Mouse (Mus musculus) heart, postnatal 0 days (tissue): ENCODE measurements around the gene Gse1. TPM values are rescaled to one million over a fixed set of nuclear protein-coding genes. Genes with fewer than 3 reads are reported as not detected.
"Not testable (repeated sequence)": the region's sequence is repeated elsewhere in the genome, so short reads cannot be mapped to it uniquely, and the experiment has no call there.

Source experiments
- ATAC-seq: fragments of 200-750 bp; cut with Nextera tagmentation; 2 replicates; pipeline ENCODE4 v1.8.0; 2017; ENCODE audit warnings: low read depth, moderate number of reproducible peaks, moderate library complexity; ENCODE audit not compliant: insufficient read depth
- DNase-seq: peaks from one replicate; pipeline ENCODE4 v3.0.0-alpha.2; 2016; ENCODE audit warnings: low spot score
- H3K27ac ChIP-seq: fragments of 300-500 bp; sonication (generic); 2 replicates; pipeline ENCODE4 v1.5.1; 2014; ENCODE audit warnings: low read depth, mild to moderate bottlenecking
- H3K27me3 ChIP-seq: fragments of 300-500 bp; sonication (generic); 2 replicates; pipeline ENCODE4 v1.6.1; 2014; ENCODE audit warnings: low read length, mixed read lengths; ENCODE audit not compliant: control insufficient read depth, insufficient read depth
- H3K36me3 ChIP-seq: fragments of 300-500 bp; sonication (generic); replicated peaks from 2 replicates; pipeline ENCODE4 v1.6.1; 2014; ENCODE audit warnings: low read length, mixed read lengths; ENCODE audit not compliant: control insufficient read depth, insufficient read depth
- H3K4me1 ChIP-seq: fragments of 300-500 bp; sonication (generic); 2 replicates; pipeline ENCODE4 v1.6.1; 2014; ENCODE audit warnings: antibody characterized with exemption; ENCODE audit not compliant: control insufficient read depth, insufficient read depth
- H3K4me2 ChIP-seq: fragments of 300-500 bp; sonication (generic); 2 replicates; pipeline ENCODE4 v1.6.1; 2014; ENCODE audit warnings: low read depth, mild to moderate bottlenecking, low read length, moderate library complexity
- H3K4me3 ChIP-seq: fragments of 300-500 bp; sonication (generic); 2 replicates; pipeline ENCODE4 v1.5.1; 2014; ENCODE audit warnings: low read depth, low read length
- H3K9ac ChIP-seq: fragments of 300-500 bp; sonication (generic); replicated peaks from 2 replicates; pipeline ENCODE4 v1.6.1; 2014; ENCODE audit warnings: low read depth, low read length, mixed read lengths
- H3K9me3 ChIP-seq: fragments of 300-500 bp; sonication (generic); replicated peaks from 2 replicates; pipeline ENCODE4 v1.6.1; 2016; ENCODE audit warnings: low read length; ENCODE audit not compliant: control insufficient read depth
- CTCF ChIP-seq: IDR thresholded peaks from 2 replicates; pipeline ENCODE4 v1.5.1; 2016; ENCODE audit warnings: antibody characterized with exemption, control low read depth, low read depth
- EP300 ChIP-seq: IDR thresholded peaks from 2 replicates; pipeline ENCODE4 v1.6.1; 2016; ENCODE audit warnings: antibody characterized with exemption, low read depth
- WGBS: fragments of 180-500 bp; shearing (Covaris S2); extraction: QIAGEN DNeasy Blood & Tissue Kit; methylation state at CpG from one replicate; pipeline ENCODE4 v1.1.7; 2014; 5-methylcytosine and 5-hydroxymethylcytosine counted together
- polyA plus RNA-seq: library from polyadenylated mRNA; unstranded; fragments of >200 nt; fragmentation: Nextera tagmentation; extraction: Ambion mirVana; gene quantifications from 2 replicates; pipeline ENCODE4 v1.2.1, GENCODE M21; 2015
- total RNA-seq: library from RNA; depleted of rRNA; stranded (reverse); fragments of >200 nt; gene quantifications from 2 replicates; pipeline ENCODE4 v1.2.3, GENCODE M21; 2014; ENCODE audit warnings: low replicate concordance

Gse1 gene
- total and polyA plus RNA-seq, 2 experiments from 2014 or later, result 5.4 to 18.7 TPM

DNA sequence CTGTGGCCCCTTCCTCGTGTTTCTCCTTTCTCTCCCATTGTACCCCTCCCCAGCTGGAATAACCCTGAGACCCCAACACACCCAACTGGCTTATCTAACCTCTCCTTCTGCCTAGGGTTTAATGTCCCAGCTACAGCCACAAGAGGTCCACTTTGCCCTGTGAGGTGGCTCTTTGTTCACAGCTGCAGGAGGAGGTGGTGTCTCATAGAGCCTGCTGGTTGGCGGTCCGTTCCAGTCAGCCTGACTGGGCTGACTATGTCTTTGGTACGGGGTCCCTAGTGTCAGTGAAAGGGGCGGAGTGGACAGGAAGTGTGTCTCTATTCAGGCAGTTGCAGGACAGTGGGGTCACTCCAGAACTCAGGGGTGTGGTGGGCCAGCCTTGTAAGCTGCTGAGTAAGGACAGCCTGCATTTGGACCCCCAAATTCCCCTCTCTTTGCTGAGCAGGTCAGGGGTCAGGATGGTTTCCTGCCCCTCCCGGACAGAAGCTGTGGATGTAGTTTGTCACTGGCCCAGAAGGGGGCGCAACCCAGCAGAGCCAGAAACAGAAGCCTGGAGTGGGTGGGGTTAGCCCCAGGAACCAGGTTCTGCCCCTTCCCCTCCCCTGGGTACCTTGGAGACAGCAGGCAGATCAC is 136.0 kb downstream of the Gse1 start:
- DNase-seq, result no peak
- Histone ChIP-seq H3K4me3 (no peak overlapping the region), H3K27ac (peak overlapping the region; percentile 54), H3K36me3 (no peaks in the 10 kb centered on the region), H3K4me1 (peaks cover 25% of the 10 kb centered on the region), H3K9ac (no peak overlapping the region), H3K4me2 (no peak overlapping the region), H3K27me3 (no peaks in the 10 kb centered on the region), H3K9me3 (no peaks in the 10 kb centered on the region)
- TF ChIP-seq CTCF, result peak; percentile 50
- no peak for TF ChIP-seq EP300
- WGBS, result 36% methylated on average over 7 of the region's 7 CpGs
- ATAC-seq, result peak; percentile 5; the same call in 1 of the 2 replicates

DNA sequence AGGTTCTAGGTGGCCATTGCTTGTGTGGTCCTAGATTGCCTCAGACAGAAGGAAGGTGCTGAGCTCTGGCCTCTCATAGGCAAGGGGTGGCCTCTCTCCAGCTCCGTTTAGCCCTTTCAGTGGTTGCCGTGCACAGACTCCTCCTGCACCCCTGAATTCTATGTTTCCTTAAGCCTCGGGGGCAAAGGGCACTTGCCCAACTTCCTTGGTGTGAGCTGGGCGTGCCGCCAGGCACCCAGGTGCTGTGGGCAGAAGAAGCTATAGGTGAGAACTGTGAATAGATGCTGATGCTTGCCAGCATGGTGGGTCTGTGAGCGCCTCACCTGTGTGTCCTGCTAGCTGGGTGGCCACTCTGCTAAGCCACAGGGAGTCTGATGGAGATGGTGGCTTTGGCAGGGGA is 138.6 kb downstream of the Gse1 start:
- H3K4me1 ChIP-seq, result peaks cover 49% of the 10 kb centered on the region
- H3K9ac ChIP-seq, result no peak overlapping the region
- H3K4me2 ChIP-seq, result no peak overlapping the region
- DNase-seq, result no peak
- WGBS, result 78% methylated on average over 6 of the region's 6 CpGs
- ATAC-seq, result no peak
- no peak overlapping the region for H3K4me3 ChIP-seq
- H3K36me3 ChIP-seq, result no peaks in the 10 kb centered on the region
- no peaks in the 10 kb centered on the region for H3K27me3 ChIP-seq
- no peak overlapping the region for H3K27ac ChIP-seq
- TF ChIP-seq CTCF (no peak), EP300 (no peak)
- H3K9me3 ChIP-seq, result no peaks in the 10 kb centered on the region

DNA sequence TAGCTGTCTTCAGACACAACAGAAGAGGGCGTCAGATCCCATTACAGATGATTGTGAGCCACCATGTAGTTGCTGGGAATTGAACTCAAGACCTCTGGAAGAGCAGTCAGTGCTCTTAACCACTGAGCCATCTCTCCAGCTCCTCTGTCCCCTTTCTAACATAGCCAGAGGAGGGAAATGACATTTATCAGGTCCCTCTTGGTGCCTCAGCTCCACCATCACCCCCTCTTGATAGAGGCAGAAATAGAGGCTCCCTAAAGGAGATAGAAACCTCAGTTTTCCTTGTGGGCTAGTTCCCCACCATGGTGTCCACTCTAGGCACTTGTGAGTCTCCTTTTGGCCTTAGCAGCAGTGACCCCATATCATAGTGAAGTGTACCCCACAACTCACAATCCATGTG is 139.9 kb downstream of the Gse1 start:
- ATAC-seq, DNase-seq, H3K9me3 ChIP-seq, H3K27me3 ChIP-seq, H3K4me2 ChIP-seq, H3K4me3 ChIP-seq, H3K9ac ChIP-seq, H3K36me3 ChIP-seq: not testable (repeated sequence)
- H3K27ac ChIP-seq, result peak overlapping the region; percentile 82
- H3K4me1 ChIP-seq, result peaks cover 60% of the 10 kb centered on the region
- WGBS, result 76% methylated on average over 1 of the region's 1 CpGs

- Histone ChIP-seq H3K4me3 (no peak overlapping the region), H3K4me1 (peaks cover 57% of the 10 kb centered on the region), H3K27ac (peak overlapping the region; percentile 82), H3K9ac (no peak overlapping the region), H3K27me3 (no peaks in the 10 kb centered on the region), H3K4me2 (peak overlapping the region; percentile 8), H3K36me3 (no peaks in the 10 kb centered on the region), H3K9me3 (no peaks in the 10 kb centered on the region)
- DNase-seq (peak; percentile 96), ATAC-seq (peak; percentile 90)
- TF ChIP-seq CTCF, result peak; percentile 55
- TF ChIP-seq EP300, result no peak
- 12% methylated on average over 11 of the region's 11 CpGs for WGBS
These were observed 140.8 kb downstream of the Gse1 start for GRCm38 (mm10) chr8:120368814-120369649.

GRCm38 (mm10) chr8:120369956-120370355 is 141.7 kb downstream of the Gse1 start:
- Histone ChIP-seq H3K27ac (peak overlapping the region; percentile 82), H3K4me1 (peaks cover 60% of the 10 kb centered on the region), H3K36me3 (no peaks in the 10 kb centered on the region), H3K27me3 (no peaks in the 10 kb centered on the region), H3K4me3 (no peak overlapping the region), H3K9me3 (no peaks in the 10 kb centered on the region), H3K4me2 (no peak overlapping the region), H3K9ac (no peak overlapping the region)
- DNase-seq (no peak), ATAC-seq (no peak)
- no peak for TF ChIP-seq CTCF
- WGBS, result 30% methylated on average over 7 of the region's 7 CpGs
